Mouse (Mus musculus) spleen, adult 2 months (tissue): Measurements from ENCODE around the gene Efna5.

ENCODE experiments used
- CTCF ChIP-seq: fragments of 200-500 bp; IDR thresholded peaks from 2 replicates; pipeline ENCODE4 v1.5.1; 2011; ENCODE audit warnings: mild to moderate bottlenecking, inconsistent platforms; ENCODE audit not compliant: insufficient read depth, insufficient read length, insufficient replicate concordance; ENCODE audit errors: extremely low read depth
- POLR2A ChIP-seq: fragments of 200-500 bp; IDR thresholded peaks from 2 replicates; pipeline ENCODE4 v1.6.1; 2011; ENCODE audit warnings: low read depth, low read length, inconsistent platforms

- TF ChIP-seq CTCF (no peak), POLR2A (no peak)
These were observed 48.5 kb downstream of the Efna5 start for GRCm38 (mm10) chr17:62832550-62833127.
